Mouse (Mus musculus) olfactory bulb, adult 2 months (tissue): ENCODE data around the gene F2rl1.

ENCODE experiments used
- CTCF ChIP-seq: fragments of 200-500 bp; IDR thresholded peaks from 2 replicates; pipeline ENCODE4 v1.5.1; 2012; ENCODE audit warnings: low read depth, mild to moderate bottlenecking, low read length, moderate library complexity; ENCODE audit not compliant: insufficient read depth
- POLR2A ChIP-seq: fragments of 200-500 bp; IDR thresholded peaks from 2 replicates; pipeline ENCODE4 v1.6.1; 2012; ENCODE audit warnings: mild to moderate bottlenecking, low read depth, low read length, moderate library complexity; ENCODE audit not compliant: insufficient read depth

DNA sequence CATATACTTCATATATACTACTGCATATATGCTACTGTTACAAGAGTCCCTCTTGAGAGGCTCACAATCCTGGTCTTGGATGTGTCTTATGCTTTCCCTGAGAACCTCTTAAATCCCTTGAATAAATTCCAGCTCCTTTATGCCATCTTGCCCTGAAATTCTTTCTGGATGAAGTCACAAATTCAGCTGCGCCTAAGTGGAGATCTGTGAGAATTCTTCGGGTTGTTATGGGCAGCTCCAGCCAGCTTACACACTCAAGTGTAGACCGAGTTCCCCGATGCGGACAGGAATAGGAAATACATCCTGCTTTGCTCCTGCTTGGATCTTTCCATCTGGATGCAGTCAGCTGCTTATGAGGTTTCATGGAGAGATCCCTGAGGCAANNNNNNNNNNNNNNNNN lies 40.4 kb downstream of the F2rl1 start:
- no peak for TF ChIP-seq POLR2A
- no peak for TF ChIP-seq CTCF
